Mouse (Mus musculus) activated CD4-positive, CD25-positive, alpha-beta regulatory T cell, adult 4 months (primary cell): ENCODE data around the gene Plekhb2. TPM values are rescaled to one million over a fixed set of nuclear protein-coding genes. Genes with fewer than 3 reads are reported as not detected.
A peak's percentile ranks its signal among the peaks of the same experiment; 100 is the strongest.

Experiments
- ATAC-seq: one replicate; pipeline ENCODE4 v1.8.0; 2017
- polyA plus RNA-seq, 2 experiments: library from polyadenylated mRNA; unstranded; fragments of 100-300 nt; shearing (Covaris generic); gene quantifications; one replicate each; pipeline ENCODE4 v1.2.1; 2017

Gene Plekhb2
- polyA plus RNA-seq, 2 experiments from 2014 or later = 120 to 128 TPM

DNA sequence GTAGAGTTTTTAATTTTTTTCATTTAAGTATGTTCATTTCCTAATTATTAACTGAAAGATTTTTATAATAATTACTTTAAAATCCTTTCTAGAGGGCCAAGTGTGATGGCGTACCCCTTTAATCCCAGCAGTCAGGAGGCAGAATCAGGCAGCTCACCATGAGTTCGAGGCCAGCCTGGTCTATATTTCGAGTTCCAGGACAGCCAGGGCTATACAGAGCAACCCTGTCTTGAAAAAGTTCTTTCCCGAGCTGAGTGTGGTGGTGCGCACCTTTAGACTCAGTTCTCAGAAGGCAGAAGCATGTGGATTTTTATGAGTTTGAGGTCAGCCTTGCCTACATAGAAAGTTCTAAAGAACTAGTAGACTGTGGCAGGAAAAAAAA, 17.8 kb downstream of the Plekhb2 start:
- ATAC-seq = no peak

DNA sequence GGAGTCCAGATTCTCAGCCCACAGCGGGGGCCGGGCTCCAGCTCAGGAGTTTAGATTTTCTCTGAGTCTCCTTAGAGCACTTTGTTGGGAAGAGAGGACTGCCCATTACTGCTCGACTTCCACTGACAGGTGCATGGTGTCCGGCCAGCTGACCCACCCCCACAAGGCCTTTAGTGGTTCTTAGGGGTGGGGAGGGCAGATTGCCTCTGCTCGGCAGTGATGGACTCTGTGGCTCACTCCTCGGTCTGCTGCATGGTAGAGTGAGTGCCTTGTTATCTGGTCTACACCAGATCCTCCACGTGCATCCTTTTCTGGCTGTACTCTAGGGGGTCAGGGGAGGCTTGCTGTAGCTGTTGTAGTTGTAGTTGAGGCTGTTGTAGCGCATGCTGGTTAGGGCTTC, 18.6 kb downstream of the Plekhb2 start:
- no peak for ATAC-seq

DNA sequence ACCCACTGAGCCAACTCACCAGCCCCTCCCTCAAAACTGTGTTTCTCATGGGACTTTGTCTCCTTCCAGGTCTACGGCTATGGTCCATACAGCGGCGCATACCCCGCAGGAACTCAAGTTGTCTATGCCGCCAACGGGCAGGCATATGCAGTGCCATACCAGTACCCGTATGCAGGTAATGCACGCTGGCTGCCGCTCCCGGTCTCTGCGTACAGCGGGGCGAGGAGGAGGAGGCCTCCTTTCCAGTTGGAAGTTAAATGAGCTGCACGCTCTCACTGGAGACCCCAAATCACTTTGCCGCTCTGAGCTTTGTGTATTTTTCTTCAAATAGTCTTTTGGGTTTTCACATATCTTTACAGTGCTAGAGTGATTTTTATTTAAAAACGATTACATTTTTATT, 19.5 kb downstream of the Plekhb2 start:
- no peak for ATAC-seq

DNA sequence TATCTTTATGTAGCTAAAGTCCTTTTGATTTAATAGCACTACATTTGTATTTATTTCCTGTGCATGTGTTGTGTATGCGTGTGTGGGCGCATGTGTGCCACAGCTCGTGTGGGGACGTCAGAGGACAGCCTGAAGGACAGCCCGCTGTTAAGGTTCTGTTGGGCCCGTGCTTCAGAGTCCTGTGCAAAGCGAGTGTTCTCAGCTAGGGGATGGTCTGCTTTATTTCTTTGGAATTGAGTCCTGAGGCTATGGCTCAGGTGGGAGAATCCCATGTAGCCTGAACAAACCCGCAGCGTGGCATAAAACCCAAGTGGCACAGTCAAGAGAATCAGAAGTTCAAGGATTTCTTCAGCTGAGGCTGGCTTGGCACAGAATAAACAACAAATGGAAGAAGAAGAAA, 21.4 kb downstream of the Plekhb2 start:
- ATAC-seq = no peak

DNA sequence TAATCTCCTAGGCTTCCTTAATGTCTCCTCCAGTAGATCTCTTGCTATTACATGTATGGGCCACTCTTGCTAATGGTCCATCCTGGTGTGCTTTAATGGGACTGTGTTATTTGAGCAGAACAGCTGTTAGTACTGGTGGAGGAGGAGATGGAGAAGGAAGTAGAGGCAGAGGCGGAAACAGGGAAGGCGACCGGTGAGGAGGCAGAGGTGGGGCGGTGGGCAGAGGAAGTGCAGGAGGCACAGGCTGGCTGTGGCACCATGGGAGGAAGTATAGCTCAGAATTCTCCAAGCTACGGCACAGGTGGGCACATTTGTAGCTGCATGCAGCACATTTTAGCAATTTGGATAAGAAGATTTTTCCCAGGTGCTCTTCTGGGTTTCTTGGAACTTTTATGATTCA, 23.8 kb downstream of the Plekhb2 start:
- ATAC-seq = no peak

DNA sequence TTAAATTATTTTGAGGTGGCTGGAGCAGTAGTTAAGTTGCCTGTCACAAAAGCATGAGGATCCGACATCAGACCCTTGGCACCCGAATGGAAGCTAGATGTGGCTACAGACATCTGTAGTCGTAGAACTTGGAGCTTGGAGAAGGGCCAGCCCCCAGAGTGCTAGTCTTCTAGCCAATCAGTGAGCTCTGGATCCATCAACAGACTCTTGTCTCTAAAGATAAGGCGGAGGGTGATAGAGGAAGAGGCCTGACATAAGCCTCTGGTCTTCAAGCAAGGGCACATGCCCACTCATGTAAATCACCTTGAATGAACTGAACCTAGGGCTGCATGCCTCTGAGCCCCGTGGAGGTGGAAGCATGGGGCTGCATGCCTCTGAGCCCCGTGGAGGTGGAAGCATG, 29.8 kb downstream of the Plekhb2 start:
- no peak for ATAC-seq

DNA sequence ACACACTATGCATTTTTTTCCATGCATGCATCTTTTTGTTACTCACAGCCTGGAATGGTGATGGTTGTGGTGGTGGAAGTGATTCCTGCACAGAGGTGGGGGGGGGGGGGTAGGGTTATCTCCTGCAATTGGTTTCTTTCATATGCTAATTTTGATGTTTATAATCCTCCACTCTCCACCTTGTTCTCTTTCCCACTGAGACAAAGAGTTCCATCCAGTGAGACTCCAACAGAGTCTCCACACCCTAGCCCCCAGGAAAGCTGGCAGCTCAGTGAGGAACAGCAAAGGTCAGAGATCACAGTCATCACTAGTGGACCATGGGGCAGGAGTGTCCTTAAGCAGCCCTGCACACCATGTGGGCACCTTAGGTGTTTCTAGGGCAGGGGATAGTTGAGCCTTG, 34.0 kb downstream of the Plekhb2 start:
- ATAC-seq = no peak

DNA sequence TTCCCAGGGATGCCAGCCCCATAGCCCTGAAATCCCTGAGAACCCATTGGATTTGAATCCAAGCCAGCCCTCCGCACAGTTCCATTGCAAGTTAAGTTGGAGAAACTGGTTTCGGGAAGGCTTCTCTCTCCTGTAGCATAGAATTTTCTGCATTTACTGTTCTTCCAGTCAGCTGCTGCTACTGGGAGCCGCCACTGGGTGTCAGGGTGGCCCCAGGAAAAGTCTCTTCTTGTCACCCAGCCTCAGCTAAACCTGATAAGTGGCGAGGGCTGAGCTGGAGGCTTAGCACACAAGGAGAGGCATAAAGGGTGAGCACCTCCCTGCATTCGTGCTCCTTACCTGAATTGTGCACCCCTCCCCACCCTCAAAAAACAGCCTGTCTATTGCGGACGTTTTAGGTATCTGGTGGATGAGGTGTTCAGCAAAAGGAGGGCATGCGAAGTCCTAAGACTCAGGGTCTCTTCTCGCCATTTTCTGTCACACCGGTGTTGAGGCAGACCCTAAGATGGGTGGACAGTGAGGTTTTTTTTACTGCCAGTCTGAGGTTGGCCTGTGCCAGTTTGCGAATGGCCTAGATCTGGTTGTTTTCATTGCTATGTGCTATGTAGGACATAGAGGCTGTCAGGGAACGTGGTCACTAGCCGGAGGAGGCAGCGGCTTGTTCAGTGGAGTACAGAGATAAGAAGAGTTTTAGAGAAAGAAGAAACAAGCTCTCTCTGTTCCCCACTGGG, 41.9 kb downstream of the Plekhb2 start:
- no peak for ATAC-seq

DNA sequence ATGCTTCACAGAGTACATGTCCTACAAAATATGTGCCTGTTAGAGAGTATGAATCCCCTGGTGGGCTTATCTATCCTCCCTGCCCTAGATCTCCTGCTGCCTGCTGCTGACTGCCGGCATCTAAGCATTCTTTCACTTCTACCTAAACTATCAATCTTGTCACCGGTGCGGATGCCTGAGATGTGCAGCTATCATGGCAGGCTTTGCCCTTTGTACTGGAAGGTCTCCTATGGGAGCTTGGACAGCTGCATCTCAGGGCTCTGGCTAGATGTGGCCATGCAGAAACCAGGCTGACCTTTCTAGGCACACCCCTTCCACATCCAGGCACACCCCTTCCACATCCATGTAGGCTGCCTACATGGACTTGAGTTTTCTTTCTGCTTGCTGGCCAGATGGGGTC, 42.7 kb downstream of the Plekhb2 start:
- no peak for ATAC-seq

DNA sequence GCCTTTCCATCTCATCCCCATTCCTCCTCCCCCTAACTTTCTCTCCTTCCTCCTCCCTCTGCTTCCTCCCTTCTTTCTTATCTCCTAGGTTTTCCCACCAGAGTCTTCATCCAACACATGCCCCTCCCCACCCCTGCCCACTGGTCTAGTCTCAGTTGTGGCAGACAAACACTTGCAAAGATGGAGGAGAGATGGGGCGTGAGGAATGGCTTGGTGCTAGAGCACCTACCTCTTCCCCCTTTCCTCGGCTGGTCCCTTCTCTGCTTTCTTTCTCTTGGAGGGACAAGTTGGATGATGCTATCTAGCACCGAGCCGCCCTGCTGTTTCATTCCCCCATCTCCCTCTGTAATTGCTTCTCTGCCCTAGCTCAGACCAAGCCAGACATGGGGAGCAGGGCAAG, 43.6 kb downstream of the Plekhb2 start:
- no peak for ATAC-seq

DNA sequence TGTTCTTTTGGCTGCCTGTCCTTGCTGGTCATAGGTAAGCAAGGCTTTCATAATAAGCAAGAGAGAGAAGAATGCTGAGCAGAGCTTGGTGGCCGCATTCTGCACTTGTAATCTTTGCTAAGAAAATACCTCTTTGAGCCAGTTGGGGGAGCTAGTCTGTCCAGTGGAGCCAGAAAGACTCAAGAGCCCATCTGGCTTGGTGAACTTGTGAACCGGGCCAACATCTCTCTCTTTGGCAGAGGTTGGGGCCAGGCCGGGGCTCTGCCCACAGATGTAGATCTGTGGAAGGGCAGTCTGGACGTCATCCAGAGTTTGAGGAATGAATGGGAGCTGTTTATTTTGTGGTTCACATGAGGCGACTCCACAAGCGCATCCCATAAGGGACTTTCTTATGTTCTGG, 44.1 kb downstream of the Plekhb2 start:
- no peak for ATAC-seq

DNA sequence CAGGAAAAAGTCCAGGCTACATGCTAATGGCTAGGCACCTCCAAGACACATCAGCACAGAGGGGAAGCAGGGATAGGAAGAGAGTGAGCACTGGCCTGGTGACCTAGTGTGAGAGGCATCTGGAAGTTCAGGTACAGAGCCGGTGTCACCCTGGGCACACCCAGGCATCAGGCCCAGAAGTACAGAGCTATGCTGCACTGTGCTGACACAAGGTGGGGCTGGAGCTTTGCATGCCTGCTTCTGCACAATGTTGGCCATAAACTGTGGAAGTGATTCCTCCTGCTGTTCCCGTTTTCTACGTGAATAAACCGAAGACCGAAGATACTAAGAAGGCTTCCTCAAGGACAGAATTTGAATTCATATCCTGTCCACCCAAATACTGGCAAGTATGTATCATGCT, 46.3 kb downstream of the Plekhb2 start:
- ATAC-seq = no peak

DNA sequence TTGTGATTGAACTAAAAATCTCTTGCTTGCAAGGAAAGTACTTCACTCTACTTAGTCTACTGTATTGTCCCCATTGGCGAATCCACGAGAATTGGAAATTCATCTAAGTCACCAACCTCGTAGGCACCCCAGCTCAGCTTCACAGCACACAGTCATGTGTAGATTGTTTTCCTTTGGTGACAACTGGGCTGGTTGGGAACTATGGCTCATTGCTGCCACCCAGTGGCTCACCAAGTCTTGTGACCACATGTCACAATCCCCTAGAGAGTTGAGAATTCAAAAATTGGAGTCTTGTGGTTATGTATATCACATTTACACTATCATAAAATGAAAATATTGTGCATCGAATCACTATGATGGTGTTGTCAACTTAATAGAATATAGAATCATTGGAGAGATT, 47.1 kb downstream of the Plekhb2 start:
- ATAC-seq = peak; percentile 32

DNA sequence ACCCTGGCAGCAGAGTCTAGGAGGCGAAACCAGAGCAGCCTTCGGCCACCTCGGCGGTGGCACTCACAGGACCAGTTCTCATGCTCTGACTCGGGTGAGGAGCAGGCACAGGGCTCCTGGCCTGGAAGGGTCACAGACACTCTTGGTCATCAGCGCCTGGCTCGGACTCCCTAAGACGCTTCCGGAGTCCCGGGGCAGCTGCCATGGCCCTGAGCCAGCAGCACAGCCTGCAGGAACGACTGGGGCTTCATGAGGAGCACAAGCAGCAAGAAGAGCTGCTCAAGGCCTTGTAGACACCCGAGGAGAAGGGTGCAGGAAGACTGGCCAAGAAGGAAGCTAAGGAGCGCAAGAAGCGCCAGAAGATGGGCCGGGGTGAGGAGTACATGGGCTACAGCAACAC, 78.9 kb downstream of the Plekhb2 start:
- no peak for ATAC-seq

Other genes starting within 250 kb of the Plekhb2 start
- gene Fam168b, start 6.9 kb upstream of the Plekhb2 start, polyA plus RNA-seq = 10 to 100 TPM; 18.6 to 20.8 TPM